Mouse (Mus musculus): Measurements from ENCODE around the gene Rybp.
A peak's percentile ranks its signal among the peaks of the same experiment; 100 is the strongest.

Rybp gene

DNA sequence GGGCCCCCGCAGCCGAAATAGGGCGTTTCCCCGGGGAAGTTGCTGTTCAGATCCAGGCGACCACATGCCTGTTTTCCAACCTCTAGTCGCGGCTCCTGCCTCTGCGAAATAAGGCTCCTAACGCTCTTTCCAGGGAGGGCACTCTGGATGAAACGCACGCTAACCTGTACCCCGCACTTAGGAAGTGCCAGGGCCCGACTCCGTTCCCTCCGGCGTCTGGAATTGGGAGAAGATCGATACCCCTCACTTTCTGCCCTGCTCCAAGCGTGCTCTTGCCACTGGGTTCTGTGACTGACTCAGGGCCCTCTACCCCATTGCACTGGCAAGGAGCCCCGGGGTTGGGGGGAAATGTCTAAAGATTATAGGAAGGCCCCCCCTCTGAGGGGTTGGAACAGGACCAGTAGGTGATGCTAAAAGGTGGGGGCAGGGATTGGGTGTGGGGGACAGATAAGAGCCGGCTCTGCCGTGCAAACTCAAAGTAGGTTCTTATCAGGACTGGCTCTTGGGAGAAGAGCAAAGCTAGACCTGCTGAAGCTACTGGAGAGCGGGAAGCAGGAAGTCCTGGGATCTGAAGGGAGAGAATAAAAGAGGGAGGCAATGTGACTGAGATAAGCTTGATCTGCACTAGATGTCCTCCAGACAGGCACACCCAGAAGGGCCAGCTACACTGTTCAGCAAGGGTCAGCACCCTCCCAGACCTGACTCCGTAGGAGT is 888 bp upstream of the Rybp start:
- no peak for DNase-seq

- peak; percentile 80 to 90 for DNase-seq
These were observed 532 bp downstream of the Rybp start for GRCm38 (mm10) chr6:100286573-100287333.

DNA sequence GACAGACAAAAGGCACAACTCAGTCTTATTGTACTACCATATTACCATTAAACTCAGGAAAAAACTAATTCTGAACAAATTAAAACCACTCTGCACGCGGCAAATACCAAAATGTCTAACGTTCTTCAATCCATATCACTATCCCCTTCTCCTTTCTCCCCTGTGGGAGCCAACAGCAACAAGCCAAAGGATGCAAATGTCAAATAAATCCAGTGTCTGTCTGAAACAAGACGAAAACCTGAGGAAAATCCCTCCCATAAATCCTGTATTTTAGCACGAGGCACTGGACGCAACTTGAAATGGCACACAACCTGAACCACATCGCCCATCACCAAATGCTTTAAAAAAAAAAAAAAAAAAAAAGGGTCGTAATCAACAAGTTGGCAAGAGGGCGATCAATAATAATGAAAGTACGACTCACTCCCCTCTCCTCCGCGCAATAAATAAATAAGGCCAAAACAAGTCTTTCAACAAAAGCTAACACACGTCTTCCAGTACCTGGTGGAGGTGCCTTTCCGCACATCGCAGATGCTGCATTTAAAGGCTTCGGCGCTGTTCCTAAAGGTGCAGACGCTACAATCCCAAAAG is 1.2 kb downstream of the Rybp start:
- DNase-seq = no peak

DNA sequence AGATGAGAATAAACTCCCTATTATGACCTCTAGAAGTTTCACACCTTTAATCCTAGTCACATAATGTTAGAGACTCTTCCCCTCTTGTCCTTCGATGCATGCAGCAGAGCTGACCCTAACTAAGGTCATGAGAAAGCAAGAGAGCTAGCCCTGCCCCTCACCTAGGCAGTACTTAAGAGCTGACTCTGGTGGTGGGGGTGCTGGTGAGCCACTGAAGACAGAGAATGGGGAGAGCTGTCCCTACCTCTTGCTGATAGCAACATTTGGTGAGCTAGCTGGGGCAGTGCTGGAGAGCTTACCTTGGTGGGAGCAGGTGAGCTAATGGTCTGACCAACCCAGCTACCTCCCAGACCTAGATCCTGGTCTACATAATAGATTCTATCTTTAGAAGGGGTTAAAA is 8.4 kb downstream of the Rybp start:
- DNase-seq = no peak

- DNase-seq = no peak
These were observed 10.9 kb downstream of the Rybp start for GRCm38 (mm10) chr6:100276344-100276743.

DNA sequence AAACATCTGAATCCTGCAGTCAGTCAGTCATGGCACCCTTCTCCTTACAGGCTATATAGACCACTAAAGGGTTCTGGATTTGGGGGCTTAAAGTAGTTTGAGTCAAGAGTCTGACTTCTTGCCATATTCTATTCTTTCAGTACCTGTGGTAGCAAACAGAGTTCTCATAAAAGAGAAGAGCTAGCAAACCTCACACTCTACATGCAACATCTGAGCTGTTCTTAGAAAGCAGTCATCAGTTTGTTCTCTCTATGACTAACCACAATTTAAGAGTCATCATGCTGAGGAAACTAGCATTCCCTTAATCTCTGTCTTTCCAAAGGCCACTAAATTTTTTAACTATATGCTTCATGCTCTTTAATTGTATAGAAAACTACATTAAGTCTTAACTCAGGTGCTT is 11.6 kb downstream of the Rybp start:
- no peak for DNase-seq

DNA sequence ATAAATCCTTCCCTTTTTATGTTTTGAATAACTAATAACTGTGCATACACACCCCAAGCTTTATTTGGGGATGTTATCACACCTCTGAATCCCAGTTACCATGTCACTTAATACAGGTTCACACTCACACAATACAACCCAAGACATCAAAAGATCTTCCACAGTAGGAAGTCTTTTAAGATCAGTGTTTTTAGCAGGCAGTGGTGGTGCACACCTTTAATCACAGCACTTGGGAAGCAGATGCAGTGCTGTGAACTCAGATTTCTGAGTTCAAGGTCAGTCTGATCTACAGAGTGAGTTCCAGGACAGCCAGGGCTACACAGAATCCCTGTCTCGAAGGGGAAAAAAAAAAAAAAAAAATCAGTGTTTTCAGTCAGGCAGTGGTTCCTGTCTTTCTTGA is 13.7 kb downstream of the Rybp start:
- no peak for DNase-seq

- no peak for DNase-seq
These were observed 15.3 kb downstream of the Rybp start for GRCm38 (mm10) chr6:100271992-100272391.

GRCm38 (mm10) chr6:100270765-100271164 is 16.5 kb downstream of the Rybp start:
- no peak for DNase-seq

- DNase-seq = no peak
These were observed 27.7 kb downstream of the Rybp start for GRCm38 (mm10) chr6:100259607-100260006.

- no peak for DNase-seq
These were observed 29.0 kb downstream of the Rybp start for GRCm38 (mm10) chr6:100258278-100258677.

DNA sequence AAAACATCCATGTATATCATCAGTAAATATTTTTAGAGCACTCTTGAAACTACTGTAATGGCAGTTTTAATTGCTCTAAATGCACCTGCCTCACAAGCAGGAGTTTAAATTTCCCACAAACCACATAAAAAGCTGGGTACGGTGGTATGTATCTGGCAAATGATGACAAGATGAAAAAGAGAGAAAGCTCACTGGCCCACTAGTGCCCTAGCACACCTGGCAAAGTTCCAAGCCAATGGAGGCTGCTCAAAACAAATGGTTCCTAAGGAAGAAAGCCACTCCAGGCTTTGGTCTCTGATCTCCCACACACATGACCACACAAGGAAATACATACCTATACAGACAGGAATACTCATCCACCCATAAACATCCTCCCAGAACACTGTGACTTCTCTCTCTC is 31.9 kb downstream of the Rybp start:
- no peak for DNase-seq

DNA sequence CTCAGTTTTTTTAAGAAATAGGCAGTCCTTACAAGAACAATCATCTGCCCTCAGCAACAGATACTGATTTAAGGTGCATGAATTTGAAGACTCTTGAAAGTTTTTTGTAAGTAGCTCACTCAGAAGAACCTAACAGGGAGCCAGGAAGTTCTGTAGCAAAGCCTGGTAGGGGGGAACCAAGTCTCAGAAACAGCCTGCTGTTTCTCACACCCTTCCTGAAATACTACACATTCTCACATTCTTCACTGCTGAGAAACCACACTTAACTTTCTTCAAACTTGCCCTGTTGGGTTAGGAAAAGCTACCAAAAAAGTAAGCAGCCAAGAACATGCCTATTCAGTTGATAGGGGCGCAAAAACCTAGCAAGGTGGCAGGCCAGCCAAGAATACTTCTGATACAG is 32.6 kb downstream of the Rybp start:
- no peak for DNase-seq

DNA sequence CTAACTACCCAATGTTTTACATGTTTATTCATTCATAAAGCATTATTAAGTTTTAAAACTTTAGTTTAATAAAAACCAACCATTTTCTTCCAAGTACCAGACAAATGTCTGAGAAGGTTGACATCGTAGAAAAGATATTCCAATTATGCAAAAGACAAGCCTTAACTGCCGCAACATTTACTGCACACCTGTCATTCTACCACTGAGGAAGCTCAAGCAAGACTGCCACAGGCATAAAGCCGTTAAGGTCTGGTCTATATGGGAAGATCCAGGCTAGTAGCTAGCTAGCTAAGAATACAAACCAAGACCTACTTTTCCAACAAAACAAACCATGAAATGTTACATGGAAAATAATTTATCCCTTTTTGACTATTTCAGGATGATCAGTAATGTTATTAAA is 42.8 kb downstream of the Rybp start:
- no peak for DNase-seq

DNA sequence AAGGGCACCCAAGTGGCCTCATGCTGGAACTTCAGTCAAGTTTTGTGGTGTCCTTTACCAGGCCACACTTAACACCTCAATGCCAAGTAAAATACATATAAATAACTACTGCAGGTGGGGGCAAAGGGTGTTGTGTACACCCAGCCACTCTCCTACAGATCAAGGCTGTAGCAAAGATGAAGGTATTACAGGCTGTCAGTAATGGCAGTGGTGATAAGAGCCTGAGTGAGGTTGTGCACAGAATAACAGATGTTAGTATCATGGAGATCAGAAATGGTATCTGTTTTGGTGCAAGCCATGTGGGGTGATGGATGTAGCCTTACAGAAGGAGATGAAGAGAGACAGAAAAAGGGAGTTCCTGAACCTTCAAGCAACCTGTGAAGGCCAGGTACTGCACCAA is 52.2 kb downstream of the Rybp start:
- no peak for DNase-seq

DNA sequence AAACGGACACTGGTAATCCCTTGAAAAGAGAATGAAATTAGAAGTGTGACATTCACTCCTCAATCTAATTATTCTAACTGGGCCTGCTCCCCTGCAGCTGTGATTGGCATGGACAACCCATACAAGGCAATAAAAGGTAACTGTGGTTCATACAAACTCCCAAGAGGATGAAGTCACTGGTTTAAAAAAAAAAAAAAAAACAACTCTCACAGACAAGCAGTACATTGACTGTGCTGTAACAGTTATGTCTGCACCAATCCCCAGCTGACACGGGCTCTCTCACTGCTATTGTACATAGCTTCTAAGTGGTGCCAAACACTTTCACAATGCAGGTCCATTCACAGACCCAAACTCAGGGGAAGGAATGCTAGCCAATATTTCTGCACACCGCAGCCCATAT is 53.8 kb downstream of the Rybp start:
- no peak for DNase-seq

GRCm38 (mm10) chr6:100233061-100233460 is 54.2 kb downstream of the Rybp start:
- no peak for DNase-seq

GRCm38 (mm10) chr6:100226204-100226603 is 61.1 kb downstream of the Rybp start:
- DNase-seq = no peak

GRCm38 (mm10) chr6:100223932-100224331 is 63.4 kb downstream of the Rybp start:
- DNase-seq = no peak

DNA sequence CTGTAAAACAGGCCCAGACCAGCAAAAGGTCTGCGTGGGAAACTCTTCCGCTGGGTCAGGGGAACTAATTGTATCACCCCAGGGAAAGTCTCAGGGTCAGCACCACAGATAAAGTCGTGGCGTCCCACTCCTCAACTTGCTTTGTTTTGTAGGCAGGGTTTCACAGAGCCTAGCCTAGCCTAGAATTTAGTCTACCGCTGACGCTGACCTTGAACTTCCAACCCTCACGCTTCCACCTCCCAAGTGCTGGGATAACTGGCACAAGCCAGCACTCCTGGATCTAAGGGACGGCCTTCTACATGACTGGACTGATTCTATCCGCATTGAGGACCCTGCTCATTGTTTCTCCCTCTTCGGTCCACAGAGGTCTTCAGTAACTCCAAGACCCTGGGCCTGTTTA is 63.9 kb downstream of the Rybp start:
- DNase-seq = no peak

DNA sequence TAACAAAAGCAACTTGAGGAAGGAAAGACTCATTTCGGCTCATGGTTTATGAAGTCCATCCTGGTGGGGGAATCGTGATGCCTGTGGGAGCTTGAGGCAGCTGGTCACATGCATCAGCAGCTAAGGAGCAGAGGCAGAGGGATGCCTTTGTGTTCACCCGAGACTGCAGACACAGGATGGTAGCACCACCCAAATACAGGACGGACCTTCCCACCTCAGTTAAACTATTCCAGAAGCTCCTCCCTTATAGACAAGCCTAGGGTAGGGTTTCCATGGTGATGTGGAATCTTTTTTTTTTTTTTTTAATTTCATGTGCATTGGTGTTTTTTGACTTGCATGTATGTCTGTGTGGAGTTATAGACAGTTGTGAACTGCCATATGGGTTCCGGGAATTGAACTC is 64.4 kb downstream of the Rybp start:
- no peak for DNase-seq

- no peak for DNase-seq
These were observed 65.5 kb downstream of the Rybp start for GRCm38 (mm10) chr6:100221803-100222202.

DNA sequence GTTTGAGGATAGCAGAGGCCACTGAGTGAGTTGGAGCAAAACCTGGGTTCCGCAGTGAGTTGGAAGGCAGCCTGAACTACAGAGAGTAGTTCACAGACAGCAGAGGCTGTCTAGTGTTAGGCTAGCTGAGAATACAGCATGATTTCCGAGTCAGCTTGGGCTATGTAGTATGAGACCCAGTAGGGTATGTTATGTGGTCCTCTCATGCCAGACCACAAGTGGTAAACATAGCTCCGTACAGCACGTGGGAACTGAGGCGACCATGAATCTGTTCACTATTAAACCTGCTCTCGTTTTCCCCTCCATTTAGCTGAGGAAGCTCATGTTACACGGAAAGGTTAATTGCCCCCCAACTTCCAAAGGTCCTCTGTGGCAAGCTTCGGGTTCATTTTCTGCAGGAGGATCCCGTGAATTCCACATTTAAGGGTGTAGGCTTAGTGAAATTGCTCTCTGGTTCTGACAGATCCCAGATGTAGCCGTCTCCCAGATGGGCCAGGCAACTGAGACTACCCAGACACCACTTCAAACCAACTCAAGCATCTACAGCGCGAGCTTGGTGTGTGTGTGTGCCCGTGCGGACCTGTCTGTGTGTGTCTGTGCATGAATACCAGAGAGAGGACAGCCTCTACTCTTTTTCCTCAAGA is 66.2 kb downstream of the Rybp start:
- DNase-seq = no peak

GRCm38 (mm10) chr6:100219971-100220370 is 67.3 kb downstream of the Rybp start:
- no peak for DNase-seq

Measured in lung, postnatal 4 days (tissue).